Mouse (Mus musculus) cortical plate, adult 2 months (tissue): ENCODE measurements around the gene Sprr1a. TPM values are rescaled to one million over a fixed set of nuclear protein-coding genes. Genes with fewer than 3 reads are reported as not detected.
A peak's percentile ranks its signal among the peaks of the same experiment; 100 is the strongest.
"Not testable (repeated sequence)": the region's sequence is repeated elsewhere in the genome, so short reads cannot be mapped to it uniquely, and the experiment has no call there.

Experiments
- H3K27ac ChIP-seq: fragments of 200-500 bp; 2 replicates; pipeline ENCODE4 v1.5.1; 2012; ENCODE audit warnings: low read length, control low read depth, inconsistent platforms; ENCODE audit not compliant: insufficient read depth
- H3K4me1 ChIP-seq: fragments of 200-500 bp; 2 replicates; pipeline ENCODE4 v1.6.1; 2011; ENCODE audit warnings: low read length; ENCODE audit not compliant: control insufficient read depth, insufficient read depth
- H3K4me3 ChIP-seq: fragments of 200-500 bp; 2 replicates; pipeline ENCODE4 v1.5.1; 2011; ENCODE audit warnings: mild to moderate bottlenecking, low read length, control low read depth; ENCODE audit not compliant: insufficient read depth
- CTCF ChIP-seq: fragments of 200-500 bp; IDR thresholded peaks from 2 replicates; pipeline ENCODE4 v1.5.1; 2011; ENCODE audit warnings: mild to moderate bottlenecking, control low read depth, low read length; ENCODE audit not compliant: insufficient read depth; ENCODE audit errors: extremely low read depth
- POLR2A ChIP-seq: fragments of 200-500 bp; IDR thresholded peaks from 2 replicates; pipeline ENCODE4 v1.6.1; 2011; ENCODE audit warnings: mild to moderate bottlenecking, low read length, control low read depth; ENCODE audit not compliant: insufficient read depth; ENCODE audit errors: extremely low read depth
- polyA plus RNA-seq: library from polyadenylated mRNA; depleted of rRNA; stranded (reverse); fragments of >200 nt; gene quantifications from 2 replicates; pipeline ENCODE4 v1.2.3, GENCODE M21; 2012; rRNA removed

The Sprr1a gene
- 0.26 and 0.42 TPM in 2 replicates for polyA plus RNA-seq

DNA sequence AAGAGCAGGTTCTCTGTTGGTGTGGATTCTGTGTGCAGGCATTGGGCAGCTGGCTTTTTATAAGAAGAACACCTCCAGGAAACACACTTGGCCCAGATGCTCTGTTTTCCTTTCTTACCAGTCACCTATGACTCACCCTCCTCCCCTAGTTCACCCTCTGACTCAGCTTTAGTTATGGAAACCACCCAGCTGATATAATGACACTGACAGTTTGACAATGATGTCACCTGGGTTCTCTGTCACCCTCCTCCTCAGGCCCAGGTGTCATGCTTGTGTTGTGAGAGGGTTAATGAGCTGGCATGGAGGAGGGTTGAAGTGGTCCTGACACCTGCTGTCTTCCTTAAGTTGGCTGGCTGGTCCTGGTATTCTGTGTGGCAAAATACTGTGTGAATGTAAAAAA is at the start of gene Sprr1a:
Gene Sprr1a, minus strand, starts transcription at position 33 of the 400 bp plus-strand sequence.
- TF ChIP-seq CTCF: no peak
- TF ChIP-seq POLR2A: no peak
- no peak within 1 kb of the TSS for H3K27ac ChIP-seq

DNA sequence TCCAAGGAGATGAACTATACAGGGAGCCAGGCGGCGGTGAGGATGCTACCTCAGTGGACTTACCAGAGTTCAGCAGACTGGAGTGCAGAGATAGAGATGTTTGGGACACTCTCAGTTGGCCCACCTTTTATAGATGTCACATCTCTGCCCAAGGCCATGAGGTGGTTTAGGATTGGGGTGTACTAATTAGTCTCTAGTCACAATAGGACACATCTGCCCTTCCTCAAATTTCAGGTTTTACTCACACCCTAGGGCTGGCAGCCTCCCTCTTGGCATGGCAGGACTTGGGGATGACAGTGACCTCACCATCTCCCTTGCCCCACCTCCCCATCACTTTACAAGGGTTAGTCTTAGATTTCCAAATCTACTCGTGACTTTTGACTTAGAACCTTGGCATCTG is 48.7 kb upstream of the Sprr1a start, which contains the start of gene 2310046K23Rik:
Gene 2310046K23Rik, minus strand, starts transcription at position 101 of the 400 bp plus-strand sequence.
- no peak for TF ChIP-seq CTCF
- no peak for TF ChIP-seq POLR2A

More for the DNA sequence above, at the start of gene Sprr1a:
- Histone ChIP-seq H3K4me3 (no peak within 1 kb of the TSS), H3K4me1 (no peaks in the 10 kb centered on the region)

DNA sequence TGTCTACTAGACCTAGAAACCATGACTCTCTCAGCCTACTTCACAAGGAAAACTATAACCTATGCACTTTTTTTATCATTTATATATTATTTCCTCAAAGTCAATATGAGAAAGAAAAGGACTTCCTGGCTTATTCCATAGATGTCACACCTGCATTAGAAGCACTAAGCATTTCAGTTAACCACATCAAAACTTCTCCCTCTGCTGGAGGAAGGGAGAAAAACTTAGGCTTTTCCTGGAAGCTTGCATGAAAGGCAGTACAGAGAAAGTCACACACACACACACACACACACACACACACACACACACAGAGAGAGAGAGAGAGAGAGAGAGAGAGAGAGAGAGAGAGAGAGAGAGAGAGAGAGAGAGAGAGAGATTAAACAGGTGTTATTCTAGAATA is 26.6 kb upstream of the Sprr1a start:
- Histone ChIP-seq H3K4me3 (no peak overlapping the region), H3K4me1 (no peaks in the 10 kb centered on the region), H3K27ac (no peak overlapping the region)
- no peak for TF ChIP-seq POLR2A
- peak; percentile 14; the same call in 1 of the 2 replicates for TF ChIP-seq CTCF

More for the DNA sequence above, 48.7 kb upstream of the Sprr1a start, which contains the start of gene 2310046K23Rik:
- no peaks in the 10 kb centered on the region for H3K4me1 ChIP-seq
- no peak within 1 kb of the TSS for H3K4me3 ChIP-seq
- no peak within 1 kb of the TSS for H3K27ac ChIP-seq

DNA sequence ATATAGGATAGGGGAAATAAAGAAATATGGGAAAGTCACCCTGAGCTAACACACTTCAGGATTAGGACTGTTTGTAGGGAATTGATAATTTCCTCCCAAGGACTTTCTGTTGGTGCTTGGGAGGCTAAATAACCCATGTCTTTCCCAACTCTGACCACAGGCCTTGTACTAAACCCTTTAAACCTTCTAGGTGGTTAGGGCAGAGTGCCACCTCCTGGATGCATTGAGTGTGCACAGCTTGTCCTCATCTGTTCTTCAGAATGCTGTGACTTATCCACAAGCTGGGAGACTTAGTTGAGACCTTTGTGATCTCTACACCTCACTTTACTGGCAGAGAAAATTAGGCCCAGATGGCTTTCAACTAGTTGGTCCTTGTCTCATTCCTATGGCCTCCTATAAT is 25.1 kb upstream of the Sprr1a start:
- Histone ChIP-seq H3K4me1 (no peaks in the 10 kb centered on the region), H3K4me3 (no peak overlapping the region), H3K27ac (no peak overlapping the region)
- TF ChIP-seq CTCF (peak; percentile 58), POLR2A (no peak)

DNA sequence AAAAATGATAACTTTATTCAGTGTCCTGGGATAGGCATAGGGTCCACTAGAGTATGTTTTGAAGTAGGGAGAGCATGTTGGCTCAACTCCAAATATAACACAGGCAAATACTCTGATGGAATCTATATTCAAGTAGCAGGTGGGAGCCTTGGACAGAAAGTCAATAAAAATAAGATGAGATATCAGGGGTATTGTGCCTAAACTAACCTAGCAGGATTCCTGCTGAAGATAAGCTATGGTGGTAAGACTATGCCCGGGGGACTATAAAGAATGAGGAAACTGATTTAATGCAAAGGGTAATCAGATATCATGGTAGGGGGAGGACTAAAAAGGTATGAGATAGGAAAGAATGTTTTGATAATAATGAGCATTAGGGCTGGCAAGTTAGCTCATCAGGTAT is 22.5 kb upstream of the Sprr1a start:
- no peak overlapping the region for H3K27ac ChIP-seq
- TF ChIP-seq CTCF: no peak
- no peak overlapping the region for H3K4me3 ChIP-seq
- no peaks in the 10 kb centered on the region for H3K4me1 ChIP-seq

DNA sequence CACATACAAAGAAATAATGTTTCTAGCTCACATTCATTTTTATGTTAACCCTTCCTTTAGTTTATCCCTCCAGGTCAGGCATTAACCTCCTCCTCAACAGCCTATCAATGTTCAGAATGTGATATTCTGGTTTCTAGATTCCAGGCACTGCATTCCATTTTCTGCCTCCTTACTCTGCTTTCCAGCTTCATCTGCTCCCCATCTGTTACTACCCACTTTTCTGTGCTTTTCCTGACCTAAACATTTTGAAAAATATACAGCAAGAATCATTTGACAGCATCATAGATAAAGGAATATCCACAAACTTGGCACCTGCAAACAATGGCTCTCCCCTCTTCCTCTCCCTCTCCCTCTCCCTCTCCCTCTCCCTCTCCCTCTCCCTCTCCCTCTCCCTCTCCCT is 17.8 kb upstream of the Sprr1a start:
- Histone ChIP-seq H3K4me1 (no peaks in the 10 kb centered on the region), H3K27ac (no peak overlapping the region), H3K4me3 (no peak overlapping the region)
- no peak for TF ChIP-seq CTCF
- no peak for TF ChIP-seq POLR2A

DNA sequence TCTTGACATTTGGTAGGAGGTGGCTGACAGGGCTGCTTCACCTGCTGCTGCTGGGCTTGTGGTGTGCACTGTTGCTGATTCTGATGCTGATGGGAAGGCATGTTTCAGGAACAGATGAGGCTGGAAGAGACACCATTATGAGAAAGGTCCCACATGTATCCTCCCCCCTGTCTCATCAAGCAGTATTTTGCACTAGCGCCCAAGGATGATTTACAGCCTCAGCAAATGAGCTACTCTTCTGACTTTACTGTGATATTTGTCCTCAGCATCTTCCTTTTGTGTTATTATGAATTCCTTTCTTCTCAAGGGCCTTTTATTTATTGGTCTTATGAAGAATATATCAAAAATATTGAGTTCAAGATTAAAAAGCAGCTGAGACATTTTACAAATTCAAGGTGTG is 14.7 kb upstream of the Sprr1a start, which contains the start of gene Sprr4:
Gene Sprr4, minus strand, starts transcription at position 101 of the 400 bp plus-strand sequence.
- Histone ChIP-seq H3K4me3 (no peak within 1 kb of the TSS), H3K27ac (no peak within 1 kb of the TSS), H3K4me1 (no peaks in the 10 kb centered on the region)
- TF ChIP-seq POLR2A: no peak
- no peak for TF ChIP-seq CTCF

DNA sequence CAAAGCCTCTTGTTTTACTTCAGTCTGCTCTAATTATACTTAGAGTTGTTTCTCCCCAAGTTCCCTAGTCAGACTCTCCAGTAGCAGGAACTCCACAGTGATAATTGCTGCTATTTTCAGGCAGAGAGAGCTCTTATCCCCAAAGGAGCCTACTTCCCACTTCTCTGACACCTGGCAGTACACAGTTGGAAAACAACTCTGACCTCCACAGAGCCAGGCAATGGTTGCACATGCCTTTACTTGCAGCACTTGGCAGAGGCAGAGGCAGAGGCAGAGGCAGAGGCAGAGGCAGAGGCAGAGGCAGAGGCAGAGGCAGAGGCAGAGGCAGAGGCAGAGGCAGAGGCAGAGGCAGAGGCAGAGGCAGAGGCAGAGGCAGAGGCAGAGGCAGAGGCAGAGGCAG is 4.6 kb upstream of the Sprr1a start:
- not testable (repeated sequence) for H3K27ac ChIP-seq, H3K4me3 ChIP-seq, H3K4me1 ChIP-seq

DNA sequence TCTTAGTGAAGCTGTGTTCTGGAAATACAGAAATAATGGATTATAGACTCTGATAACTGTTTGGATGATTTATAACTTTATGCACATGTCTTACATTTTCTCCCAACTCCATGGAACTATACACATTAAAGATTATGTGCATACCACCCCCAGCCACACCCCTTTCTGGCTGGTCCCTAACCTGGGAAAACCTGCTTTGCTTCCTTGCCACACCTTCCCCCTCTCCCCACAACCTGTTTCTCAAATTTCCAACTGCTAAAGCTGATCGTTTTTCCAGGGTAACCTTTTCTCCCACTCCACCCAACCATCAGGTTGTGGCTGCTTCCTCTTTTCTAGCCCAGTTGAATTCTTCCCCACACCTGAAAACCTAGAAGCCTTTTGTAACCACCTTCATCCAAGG is 612 bp upstream of the Sprr1a start:
- Histone ChIP-seq H3K4me3 (no peak overlapping the region), H3K27ac (no peak overlapping the region), H3K4me1 (no peaks in the 10 kb centered on the region)
- TF ChIP-seq CTCF (no peak), POLR2A (no peak)

DNA sequence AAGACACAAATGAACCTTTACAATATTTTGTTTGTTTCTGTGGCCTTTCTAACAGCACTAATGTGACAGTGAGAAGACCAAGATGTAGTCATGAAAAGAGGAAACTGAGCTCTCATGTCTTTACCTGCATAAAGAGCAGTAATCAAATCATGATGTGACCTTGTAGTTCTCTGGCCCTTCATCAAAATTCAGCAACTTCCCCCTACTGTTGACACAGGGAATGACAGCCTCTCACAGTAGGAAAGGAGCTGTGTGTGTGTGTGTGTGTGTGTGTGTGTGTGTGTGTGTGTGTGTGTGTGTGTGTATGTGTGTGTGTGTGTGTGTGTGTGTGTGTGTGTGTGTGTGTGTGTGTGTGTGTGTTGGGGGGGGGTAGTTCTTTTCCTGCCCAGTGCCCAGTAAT is 4.4 kb downstream of the Sprr1a start:
- H3K4me3 ChIP-seq, H3K4me1 ChIP-seq, H3K27ac ChIP-seq: not testable (repeated sequence)

DNA sequence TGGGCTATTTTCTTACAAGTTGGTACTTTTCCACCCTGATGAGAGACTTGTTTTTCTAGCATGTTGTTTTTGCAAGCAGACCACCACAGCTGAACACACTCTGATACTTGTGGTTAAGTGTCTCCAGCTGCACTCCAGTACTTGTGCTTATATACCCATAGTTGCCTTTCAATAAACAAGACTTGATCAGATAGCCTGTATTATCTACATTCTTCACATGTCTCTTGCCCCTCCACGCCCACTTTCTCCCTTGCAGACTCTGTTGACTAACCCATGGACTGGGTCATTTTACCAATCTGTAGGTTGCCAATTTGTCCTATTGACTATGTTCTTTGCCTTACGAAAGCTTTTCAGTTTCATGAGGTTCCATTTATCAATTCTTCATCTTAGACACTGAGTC is 15.6 kb downstream of the Sprr1a start:
- no peak overlapping the region for H3K4me3 ChIP-seq
- H3K4me1 ChIP-seq: no peaks in the 10 kb centered on the region
- no peak overlapping the region for H3K27ac ChIP-seq
- TF ChIP-seq POLR2A (no peak), CTCF (no peak)
